Mouse (Mus musculus): ENCODE data around the gene Gm5089. TPM values are rescaled to one million over a fixed set of nuclear protein-coding genes. Genes with fewer than 3 reads are reported as not detected.

Gm5089 gene
- not detected in 2 replicates for polyA plus RNA-seq (2012; ENCODE audit: insufficient read depth, insufficient read length, missing spikeins)

GRCm38 (mm10) chr14:122450496-122451382 is at the start of gene Gm5089:
Gene Gm5089, minus strand, starts transcription at chr14:122451115.
- no peak for TF ChIP-seq CTCF (IDR thresholded peaks at IDR 0.05; ENCODE audit: low read depth, low read length)
- no peak for TF ChIP-seq POLR2A (IDR thresholded peaks at IDR 0.05; ENCODE audit: borderline replicate concordance, low read depth, low read length)
- Histone ChIP-seq H3K4me1 (ENCODE audit: control insufficient read depth, insufficient read depth, low read length) (no peaks in the 10 kb centered on the region), H3K27ac (ENCODE audit: insufficient read depth, low read depth, low read length) (no peak within 1 kb of the TSS), H3K4me3 (ENCODE audit: insufficient read depth, low read length) (no peak within 1 kb of the TSS)

DNA sequence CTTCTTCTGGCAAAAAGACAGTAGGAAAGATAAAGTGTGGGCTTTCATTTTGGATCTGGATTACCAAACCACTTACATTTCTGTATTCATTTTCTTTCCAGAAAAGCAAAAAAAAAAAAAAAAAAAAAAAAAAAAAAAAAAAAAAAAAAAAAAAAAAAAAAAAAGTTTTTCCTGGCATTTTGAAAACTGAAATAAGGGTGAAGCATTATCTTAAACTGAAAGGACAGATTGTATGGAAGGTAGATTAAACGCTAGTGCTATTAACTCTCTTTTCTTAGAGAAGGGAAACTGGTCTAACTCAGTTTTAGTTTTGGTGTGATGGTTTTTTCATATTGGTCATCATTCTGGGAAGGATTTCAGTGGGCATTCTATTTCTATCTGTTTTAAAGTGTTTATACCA is 41.1 kb upstream of the Gm5089 start:
- H3K4me3 ChIP-seq (ENCODE audit: insufficient read depth, low read length), result no peak overlapping the region
- TF ChIP-seq CTCF (IDR thresholded peaks at IDR 0.05; ENCODE audit: low read depth, low read length) (no peak), POLR2A (IDR thresholded peaks at IDR 0.05; ENCODE audit: borderline replicate concordance, low read depth, low read length) (no peak)
- H3K4me1 ChIP-seq (ENCODE audit: control insufficient read depth, insufficient read depth, low read length), result no peaks in the 10 kb centered on the region
- H3K27ac ChIP-seq (ENCODE audit: insufficient read depth, low read depth, low read length), result no peak overlapping the region

DNA sequence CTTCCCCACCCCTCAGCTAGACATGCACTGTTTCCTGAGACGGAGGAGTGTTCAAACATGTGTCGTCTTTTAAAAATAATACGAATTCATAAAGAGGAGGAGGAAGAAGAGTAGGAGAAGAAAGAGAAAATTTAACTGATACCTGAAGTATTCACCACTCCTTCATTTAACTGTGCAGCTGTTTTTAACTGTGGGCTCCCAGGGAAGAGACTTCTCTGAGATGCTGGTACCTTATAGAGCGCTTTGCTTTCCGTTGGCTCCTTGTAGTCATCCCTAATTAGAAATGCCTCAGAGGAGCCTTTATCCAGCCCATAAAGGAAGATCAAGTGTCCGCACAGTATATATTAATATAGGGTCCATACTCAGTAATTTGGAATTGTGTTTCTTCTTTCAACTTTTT is 40.6 kb upstream of the Gm5089 start:
- H3K27ac ChIP-seq (ENCODE audit: insufficient read depth, low read depth, low read length), result no peak overlapping the region
- H3K4me1 ChIP-seq (ENCODE audit: control insufficient read depth, insufficient read depth, low read length), result no peaks in the 10 kb centered on the region
- H3K4me3 ChIP-seq (ENCODE audit: insufficient read depth, low read length), result no peak overlapping the region
- no peak for TF ChIP-seq CTCF (IDR thresholded peaks at IDR 0.05; ENCODE audit: low read depth, low read length)
- no peak for TF ChIP-seq POLR2A (IDR thresholded peaks at IDR 0.05; ENCODE audit: borderline replicate concordance, low read depth, low read length)

DNA sequence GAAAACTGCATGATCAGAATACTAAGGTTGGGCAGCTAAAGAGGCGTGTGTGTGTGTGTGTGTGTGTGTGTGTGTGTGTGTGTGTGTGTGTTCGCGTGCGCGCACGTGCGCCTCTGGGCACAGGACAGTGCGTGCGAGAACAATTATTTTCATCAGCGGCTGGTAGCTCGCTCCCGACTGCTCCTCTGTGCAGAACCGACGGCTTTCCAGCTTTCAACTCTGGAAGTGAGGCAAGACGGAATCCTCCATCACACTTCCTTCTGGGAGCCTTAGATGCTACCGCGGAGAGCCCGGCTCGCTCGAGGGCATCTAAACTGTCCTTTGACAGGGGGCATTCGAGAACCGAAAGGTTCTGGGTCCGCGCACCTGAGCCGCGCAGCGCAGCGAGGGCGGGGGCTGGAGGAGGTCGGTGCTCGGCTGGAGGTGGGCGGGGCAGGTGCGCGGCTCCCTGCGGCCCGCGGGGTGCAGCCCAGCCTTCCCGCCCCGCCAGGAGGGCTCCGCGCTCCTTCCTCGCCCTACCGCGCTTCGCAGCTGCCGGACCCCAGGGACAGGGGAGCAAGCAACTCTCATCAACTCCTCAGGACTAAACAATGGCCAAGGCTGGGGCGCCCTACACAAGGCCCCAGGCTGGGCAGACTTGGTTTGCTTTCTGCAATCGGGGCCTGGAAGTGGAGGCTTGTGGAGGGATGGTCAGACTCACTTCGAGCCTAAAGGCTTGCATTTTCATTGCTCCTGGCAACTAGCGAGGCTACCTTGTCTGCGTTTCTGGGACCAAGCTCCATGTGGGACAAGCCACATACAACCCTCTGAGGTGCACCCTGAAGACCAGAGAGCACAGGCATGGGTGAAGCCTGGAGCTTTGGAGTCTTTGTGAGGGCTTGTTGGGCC is 39.8 kb upstream of the Gm5089 start, which contains the start of gene Gm10837:
Gene Gm10837, plus strand, starts transcription at position 146 of the 888 bp plus-strand sequence.
- Histone ChIP-seq H3K4me1 (ENCODE audit: control insufficient read depth, insufficient read depth, low read length) (no peaks in the 10 kb centered on the region), H3K4me3 (ENCODE audit: insufficient read depth, low read length) (0 out of 2 replicates have a peak within 1 kb of the TSS, but pooled peaks have one; percentile 3), H3K27ac (ENCODE audit: insufficient read depth, low read depth, low read length) (no peak within 1 kb of the TSS)
- no peak for TF ChIP-seq POLR2A (IDR thresholded peaks at IDR 0.05; ENCODE audit: borderline replicate concordance, low read depth, low read length)
- TF ChIP-seq CTCF (IDR thresholded peaks at IDR 0.05; ENCODE audit: low read depth, low read length), result no peak

DNA sequence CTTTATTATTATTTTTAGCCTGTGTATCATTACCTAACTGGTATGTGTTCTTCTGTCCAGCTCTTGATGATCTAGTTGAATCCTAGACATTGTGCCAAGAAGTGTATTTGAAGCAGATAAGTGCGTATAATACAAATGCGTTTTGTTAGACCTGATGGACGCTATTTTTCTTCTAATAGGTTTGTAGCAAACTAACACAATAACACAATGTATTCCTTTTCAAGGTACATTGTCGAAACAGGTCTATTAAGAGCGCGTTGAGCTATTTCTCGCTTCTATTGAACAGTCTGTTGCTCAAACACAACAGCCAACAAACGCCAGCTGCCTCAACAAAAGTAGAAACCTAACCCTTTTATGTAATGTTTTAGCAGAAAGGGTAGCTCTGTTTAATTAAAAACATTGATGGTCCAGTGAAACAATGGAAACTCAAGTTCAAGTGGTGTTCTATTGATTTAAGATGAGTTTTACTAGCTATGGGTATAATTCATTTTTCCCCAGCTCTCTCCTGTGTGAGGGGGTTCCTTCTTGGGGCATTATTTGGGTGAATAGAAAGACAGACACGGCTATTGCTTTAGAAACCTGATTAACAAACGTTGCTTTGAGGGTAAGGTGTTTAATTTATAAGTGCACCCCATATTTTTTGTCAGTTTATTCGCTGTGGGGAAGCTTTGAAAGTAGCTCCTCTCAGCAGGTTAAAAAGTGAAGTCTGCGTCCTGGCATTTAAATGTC is 38.9 kb upstream of the Gm5089 start:
- no peak for TF ChIP-seq POLR2A (IDR thresholded peaks at IDR 0.05; ENCODE audit: borderline replicate concordance, low read depth, low read length)
- no peak for TF ChIP-seq CTCF (IDR thresholded peaks at IDR 0.05; ENCODE audit: low read depth, low read length)
- Histone ChIP-seq H3K4me3 (ENCODE audit: insufficient read depth, low read length) (no peak overlapping the region), H3K27ac (ENCODE audit: insufficient read depth, low read depth, low read length) (no peak overlapping the region), H3K4me1 (ENCODE audit: control insufficient read depth, insufficient read depth, low read length) (no peaks in the 10 kb centered on the region)

GRCm38 (mm10) chr14:122489041-122489440 is 38.1 kb upstream of the Gm5089 start:
- H3K27ac ChIP-seq (ENCODE audit: insufficient read depth, low read depth, low read length), result no peak overlapping the region
- H3K4me3 ChIP-seq (ENCODE audit: insufficient read depth, low read length), result no peak overlapping the region
- TF ChIP-seq CTCF (IDR thresholded peaks at IDR 0.05; ENCODE audit: low read depth, low read length) (no peak), POLR2A (IDR thresholded peaks at IDR 0.05; ENCODE audit: borderline replicate concordance, low read depth, low read length) (no peak)
- H3K4me1 ChIP-seq (ENCODE audit: control insufficient read depth, insufficient read depth, low read length), result no peaks in the 10 kb centered on the region

DNA sequence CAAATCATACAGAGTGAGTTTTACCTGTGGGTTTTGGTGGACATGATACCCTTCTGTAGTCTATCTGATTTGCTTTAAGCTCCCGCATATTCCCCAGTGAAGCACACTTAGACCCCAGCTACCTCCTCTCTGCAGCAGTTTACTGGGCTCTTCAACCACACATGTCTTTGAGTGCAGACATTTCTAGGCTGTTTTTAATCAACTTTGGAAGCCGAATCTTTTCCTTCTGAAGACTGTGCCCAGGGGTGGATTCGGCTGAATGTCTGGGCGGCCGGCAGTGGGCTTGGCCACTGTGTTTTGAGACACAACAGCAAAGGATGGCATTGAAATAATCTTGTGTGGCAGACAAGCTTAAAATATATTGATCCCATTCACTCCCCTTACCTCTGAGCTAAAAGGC is 36.5 kb upstream of the Gm5089 start:
- Histone ChIP-seq H3K4me1 (ENCODE audit: control insufficient read depth, insufficient read depth, low read length) (no peaks in the 10 kb centered on the region), H3K27ac (ENCODE audit: insufficient read depth, low read depth, low read length) (no peak overlapping the region), H3K4me3 (ENCODE audit: insufficient read depth, low read length) (no peak overlapping the region)
- TF ChIP-seq POLR2A (IDR thresholded peaks at IDR 0.05; ENCODE audit: borderline replicate concordance, low read depth, low read length), result no peak
- TF ChIP-seq CTCF (IDR thresholded peaks at IDR 0.05; ENCODE audit: low read depth, low read length), result no peak

GRCm38 (mm10) chr14:122486611-122487010 is 35.7 kb upstream of the Gm5089 start:
- TF ChIP-seq POLR2A (IDR thresholded peaks at IDR 0.05; ENCODE audit: borderline replicate concordance, low read depth, low read length), result no peak
- no peak for TF ChIP-seq CTCF (IDR thresholded peaks at IDR 0.05; ENCODE audit: low read depth, low read length)
- no peaks in the 10 kb centered on the region for H3K4me1 ChIP-seq (ENCODE audit: control insufficient read depth, insufficient read depth, low read length)
- H3K27ac ChIP-seq (ENCODE audit: insufficient read depth, low read depth, low read length), result no peak overlapping the region

DNA sequence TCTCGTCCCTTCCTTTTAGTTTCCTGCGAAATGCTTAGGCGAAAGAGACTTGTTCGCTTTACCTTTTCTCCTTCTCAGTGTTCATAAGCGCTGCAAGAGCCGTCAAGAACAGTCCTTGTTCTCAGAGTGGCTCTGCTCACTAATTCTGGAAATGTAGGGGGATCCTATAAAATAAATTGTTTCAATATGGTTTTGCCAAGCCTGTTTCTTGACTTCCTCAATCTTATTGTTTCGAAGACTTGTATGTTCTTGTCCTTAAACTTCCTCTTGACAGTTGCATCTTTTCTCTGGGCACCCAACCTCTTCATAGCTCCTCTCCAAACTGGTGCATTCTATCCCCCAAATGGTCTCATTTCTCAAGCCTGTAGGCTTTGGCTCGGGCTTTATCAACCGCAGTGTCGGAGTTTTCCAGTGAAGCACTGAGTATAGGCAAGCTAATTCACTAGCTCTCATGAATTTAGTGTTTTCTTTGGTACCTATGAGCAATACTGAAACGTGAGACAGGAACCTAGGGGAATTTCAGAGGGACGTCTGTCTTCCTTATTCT is 34.8 kb upstream of the Gm5089 start:
- Histone ChIP-seq H3K4me3 (ENCODE audit: insufficient read depth, low read length) (no peak overlapping the region), H3K4me1 (ENCODE audit: control insufficient read depth, insufficient read depth, low read length) (no peaks in the 10 kb centered on the region), H3K27ac (ENCODE audit: insufficient read depth, low read depth, low read length) (no peak overlapping the region)
- no peak for TF ChIP-seq POLR2A (IDR thresholded peaks at IDR 0.05; ENCODE audit: borderline replicate concordance, low read depth, low read length)
- TF ChIP-seq CTCF (IDR thresholded peaks at IDR 0.05; ENCODE audit: low read depth, low read length), result no peak

More at GRCm38 (mm10) chr14:122486611-122487010, 35.7 kb upstream of the Gm5089 start:
- no peak overlapping the region for H3K4me3 ChIP-seq (ENCODE audit: insufficient read depth, low read length)

All from bone marrow macrophage, adult 2 months (primary cell).